Mouse (Mus musculus) spleen, adult 10 weeks (tissue): ENCODE results near the gene Hmcn2. TPM values are rescaled to one million over a fixed set of nuclear protein-coding genes. Genes with fewer than 3 reads are reported as not detected.

Experiments used
- polyA plus RNA-seq: library from polyadenylated mRNA; stranded (reverse); fragments of 350-450 nt; fragmentation: Illumina TruSeq; extraction: RNeasy Lipid Tissue Mini Kit (QIAGEN cat#74804); gene quantifications from one replicate; pipeline ENCODE4 v1.2.3, GENCODE M21; 2015; ENCODE audit warnings: low replicate concordance; ENCODE audit not compliant: insufficient read depth

Gene Hmcn2
- polyA plus RNA-seq = 0.14 TPM

DNA sequence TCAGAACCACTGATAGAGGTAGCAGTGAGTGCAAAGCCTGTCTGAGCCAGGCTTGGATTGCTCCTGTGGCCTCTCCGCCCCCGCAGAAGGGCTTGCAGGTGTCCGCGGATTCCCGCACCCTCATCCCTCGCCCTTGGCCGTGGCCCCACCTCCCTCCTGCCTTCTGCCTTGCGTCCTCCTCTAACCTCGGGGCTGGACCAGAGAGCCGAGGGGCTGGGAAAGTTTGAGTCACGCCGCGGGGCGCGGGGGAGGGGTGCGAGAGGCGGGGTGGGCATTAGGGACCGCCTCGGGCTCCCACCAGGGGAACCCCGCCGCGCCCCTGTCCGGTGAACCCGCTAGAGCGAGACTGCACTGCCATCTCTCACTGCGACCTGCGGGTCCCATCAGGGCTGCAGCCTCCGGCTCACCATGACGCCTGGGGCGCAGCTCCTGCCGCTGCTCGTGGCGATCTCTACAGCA is at the start of gene Hmcn2:
Gene Hmcn2, plus strand, starts transcription at position 409 of the 459 bp plus-strand sequence.

GRCm38 (mm10) chr2:31469931-31470682 is 155.9 kb downstream of the Hmcn2 start, which contains the start of gene Ass1:
TSS of gene Ass1 (plus strand) at chr2:31470207.

Other genes with a start within 250 kb of the Hmcn2 start
- 126 TPM for gene Fnbp1, start 172.4 kb upstream of the Hmcn2 start, polyA plus RNA-seq
- gene Gpr107, start 162.1 kb upstream of the Hmcn2 start, polyA plus RNA-seq = 39.4 TPM
- gene Ncs1, start 68.6 kb upstream of the Hmcn2 start, polyA plus RNA-seq = 1.7 TPM
- gene Ass1, start 155.8 kb downstream of the Hmcn2 start, polyA plus RNA-seq = 31.7 TPM